Mouse (Mus musculus): ENCODE data around the gene Nck1. TPM values are rescaled to one million over a fixed set of nuclear protein-coding genes. Genes with fewer than 3 reads are reported as not detected.

The Nck1 gene
- polyA plus RNA-seq, 1 experiment from 2014 or later: 26.3 TPM

- no peaks in the 10 kb centered on the region for H3K9me3 ChIP-seq (ENCODE audit: low read length)
- H3K4me3 ChIP-seq (ENCODE audit: low read depth, low read length): no peak overlapping the region
- H3K9ac ChIP-seq (replicated peaks): no peak overlapping the region
- TF ChIP-seq CTCF (IDR thresholded peaks at IDR 0.05; ENCODE audit: low read depth): no peak
- TF ChIP-seq EP300 (IDR thresholded peaks at IDR 0.05; ENCODE audit: low read depth): no peak
- H3K27me3 ChIP-seq (ENCODE audit: insufficient read depth, low read length): no peaks in the 10 kb centered on the region
- no peaks in the 10 kb centered on the region; the same call in 1 of the 2 replicates for H3K4me1 ChIP-seq (ENCODE audit: insufficient read depth)
- ATAC-seq: no peak
- no peak for DNase-seq
- no peak overlapping the region for H3K27ac ChIP-seq (ENCODE audit: low read depth)
- no peaks in the 10 kb centered on the region for H3K36me3 ChIP-seq (replicated peaks; ENCODE audit: insufficient read depth, low read length)
- H3K4me2 ChIP-seq (ENCODE audit: low read depth, low read length): no peak overlapping the region
- 66% methylated on average over 20 of the region's 20 CpGs for WGBS (ENCODE audit: insufficient replicate concordance)
These were observed 34.3 kb upstream of the Nck1 start for GRCm38 (mm10) chr9:100580196-100580740.

GRCm38 (mm10) chr9:100573942-100574341 is 28.0 kb upstream of the Nck1 start:
- no peak for DNase-seq
- Histone ChIP-seq H3K27ac (ENCODE audit: low read depth) (no peak overlapping the region), H3K9ac (replicated peaks) (no peak overlapping the region), H3K4me3 (ENCODE audit: low read depth, low read length) (no peak overlapping the region), H3K9me3 (ENCODE audit: low read length) (no peaks in the 10 kb centered on the region), H3K4me2 (ENCODE audit: low read depth, low read length) (no peak overlapping the region), H3K4me1 (ENCODE audit: insufficient read depth) (0 out of 2 replicates have a peak, but pooled peaks cover 5% of the 10 kb centered on the region), H3K36me3 (replicated peaks; ENCODE audit: insufficient read depth, low read length) (no peaks in the 10 kb centered on the region), H3K27me3 (ENCODE audit: insufficient read depth, low read length) (peaks cover 17% of the 10 kb centered on the region)
- 51% methylated on average over 5 of the region's 5 CpGs for WGBS (ENCODE audit: insufficient replicate concordance)
- no peak for ATAC-seq
- TF ChIP-seq CTCF (IDR thresholded peaks at IDR 0.05; ENCODE audit: low read depth) (no peak), EP300 (IDR thresholded peaks at IDR 0.05; ENCODE audit: low read depth) (no peak)

DNA sequence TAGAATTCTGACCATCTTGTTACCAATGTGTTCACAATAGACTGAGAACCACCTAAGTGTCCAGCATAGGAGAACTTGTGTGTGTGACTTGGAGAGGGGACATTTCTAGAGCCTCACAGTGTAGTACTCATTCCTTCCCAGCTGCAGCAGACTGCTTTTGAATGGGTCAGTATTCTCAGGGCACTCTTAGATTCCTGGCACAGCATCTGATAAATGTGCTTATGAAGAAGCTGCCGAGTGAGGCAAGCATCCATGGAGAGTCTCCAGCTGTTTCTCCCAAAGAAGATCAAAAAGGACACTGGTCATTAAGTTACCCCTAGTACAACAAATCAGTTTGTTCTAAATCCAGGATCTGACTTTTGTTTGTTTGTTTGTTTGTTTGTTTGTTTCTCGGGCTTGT is 27.4 kb upstream of the Nck1 start:
- H3K27me3 ChIP-seq (ENCODE audit: insufficient read depth, low read length): peaks cover 17% of the 10 kb centered on the region
- H3K36me3 ChIP-seq (replicated peaks; ENCODE audit: insufficient read depth, low read length): no peaks in the 10 kb centered on the region
- no peak for ATAC-seq

GRCm38 (mm10) chr9:100571511-100571910 is 25.6 kb upstream of the Nck1 start:
- no peak for DNase-seq
- WGBS (ENCODE audit: insufficient replicate concordance): 65% methylated on average over 1 of the region's 1 CpGs

More for the DNA sequence above, 27.4 kb upstream of the Nck1 start:
- Histone ChIP-seq H3K4me3 (ENCODE audit: low read depth, low read length) (no peak overlapping the region), H3K9me3 (ENCODE audit: low read length) (no peaks in the 10 kb centered on the region), H3K27ac (ENCODE audit: low read depth) (no peak overlapping the region), H3K4me2 (ENCODE audit: low read depth, low read length) (no peak overlapping the region), H3K9ac (replicated peaks) (no peak overlapping the region), H3K4me1 (ENCODE audit: insufficient read depth) (0 out of 2 replicates have a peak, but pooled peaks cover 5% of the 10 kb centered on the region)
- no peak for DNase-seq
- TF ChIP-seq EP300 (IDR thresholded peaks at IDR 0.05; ENCODE audit: low read depth) (no peak), CTCF (IDR thresholded peaks at IDR 0.05; ENCODE audit: low read depth) (no peak)
- WGBS (ENCODE audit: insufficient replicate concordance): 65% methylated on average over 2 of the region's 2 CpGs

DNA sequence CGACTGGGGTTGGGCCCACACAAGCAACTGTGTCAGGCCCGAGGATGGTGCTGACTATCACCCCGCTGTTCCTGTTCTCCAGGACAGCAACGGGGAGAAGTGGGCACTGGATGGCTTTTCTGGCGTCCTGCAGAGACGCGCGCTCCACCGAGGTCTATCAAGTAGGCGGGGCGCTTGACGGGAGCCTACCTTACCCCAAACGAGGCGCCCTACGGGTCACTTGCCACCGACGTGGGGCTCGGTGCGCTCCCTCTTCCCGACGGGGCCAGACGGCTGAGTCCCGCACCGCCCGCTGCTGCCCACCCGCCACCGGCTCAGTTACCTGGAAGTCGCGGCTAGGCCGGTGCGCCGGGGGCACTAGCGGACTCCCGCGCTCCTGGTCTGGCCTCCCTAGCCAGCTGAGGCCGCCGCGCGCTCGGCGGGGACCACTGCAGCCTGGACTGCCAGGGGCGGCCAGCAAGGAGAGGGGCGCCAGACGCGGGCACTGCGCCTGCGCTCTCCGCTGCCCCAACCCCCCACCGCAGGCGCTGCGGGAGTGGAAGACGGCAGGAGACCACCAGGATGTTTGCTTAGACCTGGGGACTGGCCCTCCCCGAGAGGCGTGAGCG is 24.8 kb upstream of the Nck1 start, which contains the start of gene Slc35g2:
TSS of gene Slc35g2 (minus strand) at position 465 of the 608 bp plus-strand sequence.
- Histone ChIP-seq H3K27me3 (ENCODE audit: insufficient read depth, low read length) (peaks cover 17% of the 10 kb centered on the region), H3K27ac (ENCODE audit: low read depth) (no peak within 1 kb of the TSS), H3K4me1 (ENCODE audit: insufficient read depth) (0 out of 2 replicates have a peak, but pooled peaks cover 5% of the 10 kb centered on the region), H3K36me3 (replicated peaks; ENCODE audit: insufficient read depth, low read length) (no peaks in the 10 kb centered on the region), H3K4me3 (ENCODE audit: low read depth, low read length) (peak within 1 kb of the TSS; percentile 61), H3K9me3 (ENCODE audit: low read length) (no peaks in the 10 kb centered on the region), H3K9ac (replicated peaks) (peak within 1 kb of the TSS; percentile 58), H3K4me2 (ENCODE audit: low read depth, low read length) (peak within 1 kb of the TSS; percentile 86)
- DNase-seq (peak; percentile 47), ATAC-seq (peak; percentile 50)
- TF ChIP-seq EP300 (IDR thresholded peaks at IDR 0.05; ENCODE audit: low read depth): no peak
- TF ChIP-seq CTCF (IDR thresholded peaks at IDR 0.05; ENCODE audit: low read depth): no peak
- WGBS (ENCODE audit: insufficient replicate concordance): 2% methylated on average over 51 of the region's 55 CpGs

More at GRCm38 (mm10) chr9:100571511-100571910, 25.6 kb upstream of the Nck1 start:
- no peak overlapping the region for H3K9ac ChIP-seq (replicated peaks)
- TF ChIP-seq EP300 (IDR thresholded peaks at IDR 0.05; ENCODE audit: low read depth) (no peak), CTCF (IDR thresholded peaks at IDR 0.05; ENCODE audit: low read depth) (no peak)
- peaks cover 17% of the 10 kb centered on the region for H3K27me3 ChIP-seq (ENCODE audit: insufficient read depth, low read length)
- no peak overlapping the region for H3K4me2 ChIP-seq (ENCODE audit: low read depth, low read length)
- ATAC-seq: no peak
- H3K4me1 ChIP-seq (ENCODE audit: insufficient read depth): 0 out of 2 replicates have a peak, but pooled peaks cover 5% of the 10 kb centered on the region
- H3K27ac ChIP-seq (ENCODE audit: low read depth): no peak overlapping the region
- H3K36me3 ChIP-seq (replicated peaks; ENCODE audit: insufficient read depth, low read length): no peaks in the 10 kb centered on the region
- H3K9me3 ChIP-seq (ENCODE audit: low read length): no peaks in the 10 kb centered on the region
- H3K4me3 ChIP-seq (ENCODE audit: low read depth, low read length): no peak overlapping the region

GRCm38 (mm10) chr9:100569798-100570625 is 24.1 kb upstream of the Nck1 start:
- 9% methylated on average over 32 of the region's 32 CpGs for WGBS (ENCODE audit: insufficient replicate concordance)
- peak overlapping the region; percentile 61 for H3K4me3 ChIP-seq (ENCODE audit: low read depth, low read length)
- ATAC-seq (peak; percentile 67), DNase-seq (peak; percentile 51)
- H3K4me2 ChIP-seq (ENCODE audit: low read depth, low read length): peak overlapping the region; percentile 86
- no peak overlapping the region for H3K27ac ChIP-seq (ENCODE audit: low read depth)
- no peaks in the 10 kb centered on the region for H3K9me3 ChIP-seq (ENCODE audit: low read length)
- H3K4me1 ChIP-seq (ENCODE audit: insufficient read depth): 0 out of 2 replicates have a peak, but pooled peaks cover 5% of the 10 kb centered on the region
- H3K9ac ChIP-seq (replicated peaks): no peak overlapping the region
- TF ChIP-seq EP300 (IDR thresholded peaks at IDR 0.05; ENCODE audit: low read depth) (no peak), CTCF (IDR thresholded peaks at IDR 0.05; ENCODE audit: low read depth) (peak; percentile 41)
- H3K27me3 ChIP-seq (ENCODE audit: insufficient read depth, low read length): peaks cover 17% of the 10 kb centered on the region
- H3K36me3 ChIP-seq (replicated peaks; ENCODE audit: insufficient read depth, low read length): no peaks in the 10 kb centered on the region
